In genomic region chr3:144029121-144029520, GRCm38 (mm10) we compare ENCODE assay signal across 18 mouse cellular contexts.
"Had no signal": no experiment of that assay in that cellular context is flagged by ENCODE, and none has a peak within 500 bp of the region (broad histone marks: within the 10 kb centered on the region; RNA-seq: fewer than 3 reads in every experiment).

No protein-coding gene starts in this region.

- H3K4me3 ChIP-seq: left cerebral cortex, adult 2 months; liver, embryonic 13.5 days; midbrain, embryonic 12.5 days; midbrain, embryonic 15.5 days; neural tube, embryonic 12.5 days; neural tube, embryonic 15.5 days had no signal

- H3K9me3 ChIP-seq: liver, embryonic 13.5 days; midbrain, embryonic 12.5 days; midbrain, embryonic 15.5 days; neural tube, embryonic 12.5 days; neural tube, embryonic 15.5 days had no signal

- H3K36me3 ChIP-seq: liver, embryonic 13.5 days; midbrain, embryonic 12.5 days; midbrain, embryonic 15.5 days; neural tube, embryonic 12.5 days; neural tube, embryonic 15.5 days had no signal

- H3K4me1 ChIP-seq: liver, embryonic 13.5 days; midbrain, embryonic 12.5 days; midbrain, embryonic 15.5 days; neural tube, embryonic 12.5 days; neural tube, embryonic 15.5 days had no signal

- DNase-seq: kidney, postnatal 10 days; kidney, postnatal 36 days; layer of hippocampus, postnatal 36 days; liver, embryonic 13.5 days; lung, adult 2 months; right cerebral cortex, adult 18-20 months; right cerebral cortex, postnatal 14 days; right cerebral cortex, postnatal 4 days; thymus, adult 2 months; thymus, postnatal 14 days; thymus, postnatal 4 days had no signal

- ATAC-seq: midbrain, embryonic 15.5 days had no signal

- H3K27ac ChIP-seq: left cerebral cortex, adult 2 months; liver, embryonic 13.5 days; macrophage; midbrain, embryonic 12.5 days; midbrain, embryonic 15.5 days; neural tube, embryonic 12.5 days; neural tube, embryonic 15.5 days; stomach, postnatal 0 days had no signal

- H3K4me2 ChIP-seq: liver, embryonic 13.5 days; midbrain, embryonic 12.5 days; midbrain, embryonic 15.5 days; neural tube, embryonic 12.5 days; neural tube, embryonic 15.5 days had no signal

- H3K27me3 ChIP-seq: liver, embryonic 13.5 days; midbrain, embryonic 12.5 days; midbrain, embryonic 15.5 days; neural tube, embryonic 12.5 days; neural tube, embryonic 15.5 days had no signal

- H3K9ac ChIP-seq: liver, embryonic 13.5 days; midbrain, embryonic 12.5 days; midbrain, embryonic 15.5 days; neural tube, embryonic 12.5 days; neural tube, embryonic 15.5 days had no signal
